Mouse (Mus musculus): Measurements from ENCODE around the gene Fat1.

GRCm38 (mm10) chr8:44937905-44938642 is 2.8 kb downstream of the Fat1 start:
- TF ChIP-seq CTCF (IDR thresholded peaks at IDR 0.05; ENCODE audit: low read depth, low read length) (no peak), POLR2AphosphoS5 (IDR thresholded peaks at IDR 0.05; ENCODE audit: insufficient replicate concordance, low read depth, low read length) (no peak), GATA1 (IDR thresholded peaks at IDR 0.05; ENCODE audit: borderline replicate concordance, low read length) (no peak), TAL1 (conservative IDR thresholded peaks at IDR 0.05; ENCODE audit: low read depth, low read length) (no peak), GATA2 (IDR thresholded peaks at IDR 0.05; ENCODE audit: borderline replicate concordance, low read depth, low read length) (no peak)
